Mouse (Mus musculus) MEL-GATA-1-ER (cell line): ENCODE data around the gene Hist2h3c1.
"Not testable (repeated sequence)": the region's sequence is repeated elsewhere in the genome, so short reads cannot be mapped to it uniquely, and the experiment has no call there.

Source experiments
- DNase-seq: peaks from one replicate; pipeline ENCODE4 v3.0.0-alpha.2; 2012; ENCODE audit warnings: low read depth; ENCODE audit errors: extremely low read depth

Gene Hist2h3c1

GRCm38 (mm10) chr3:96234914-96235313 is 11.6 kb upstream of the Hist2h3c1 start:
- DNase-seq: no peak

GRCm38 (mm10) chr3:96235836-96236235 is 10.6 kb upstream of the Hist2h3c1 start:
- DNase-seq: no peak

DNA sequence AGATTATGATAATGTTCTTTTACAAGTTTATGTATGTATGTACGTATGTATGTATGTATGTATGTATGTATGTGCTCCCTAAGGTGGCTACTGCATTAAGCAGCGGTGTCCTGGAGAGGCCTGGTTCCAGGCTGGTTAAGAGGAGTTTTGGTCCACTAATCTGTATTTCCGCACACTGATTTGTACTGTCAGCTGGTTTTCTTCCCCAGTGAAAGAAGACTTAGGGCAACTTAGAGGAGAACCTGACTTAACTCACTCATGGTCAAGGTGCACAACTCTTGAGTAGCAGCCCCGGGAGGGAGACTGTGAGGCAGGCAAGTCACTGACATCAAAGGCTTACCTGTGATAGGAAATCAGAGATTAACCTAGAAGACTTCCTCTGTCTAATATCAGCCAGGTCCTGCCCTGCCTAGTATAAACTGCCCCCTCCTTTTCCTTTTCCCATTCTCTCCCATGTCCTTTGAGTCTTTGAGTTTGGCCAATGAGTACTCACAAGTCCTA is 9.6 kb upstream of the Hist2h3c1 start:
- DNase-seq: no peak

- DNase-seq: peak; percentile 85
Measured at GRCm38 (mm10) chr3:96237335-96237903, 9.1 kb upstream of the Hist2h3c1 start.

DNA sequence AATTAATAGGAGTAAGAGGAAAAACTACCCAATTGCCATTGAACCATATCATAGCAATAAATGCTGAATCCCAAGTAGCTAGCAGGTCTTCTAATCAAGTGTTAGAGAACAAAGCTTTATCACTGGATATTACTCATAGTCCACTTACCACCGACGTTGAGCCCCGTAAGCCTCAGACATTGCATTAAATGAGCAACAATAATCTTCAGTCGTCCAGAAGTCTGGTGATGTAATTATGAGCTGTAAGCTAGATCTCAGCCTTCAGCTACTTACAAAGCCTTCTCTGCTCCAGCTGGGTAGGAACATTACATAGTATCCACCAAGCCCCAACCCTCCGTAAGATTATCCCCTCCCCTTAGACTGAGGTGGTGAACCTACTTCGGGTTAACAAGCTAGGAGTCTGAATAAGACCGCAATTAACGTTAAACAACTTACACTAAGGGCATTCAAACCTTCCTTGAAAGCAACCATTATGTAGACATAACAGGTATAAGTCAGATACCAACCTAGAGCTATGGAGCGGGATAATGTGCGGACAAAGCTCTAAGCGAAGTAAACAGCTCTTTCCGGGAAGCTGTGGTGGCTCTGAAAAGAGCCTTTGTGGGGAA is 8.5 kb upstream of the Hist2h3c1 start:
- DNase-seq: peak; percentile 95

GRCm38 (mm10) chr3:96238954-96239793 is 7.3 kb upstream of the Hist2h3c1 start, which contains the start of gene Hist2h3c2:
Gene Hist2h3c2 (minus strand): TSS chr3:96239127.
- not testable (repeated sequence) for DNase-seq

DNA sequence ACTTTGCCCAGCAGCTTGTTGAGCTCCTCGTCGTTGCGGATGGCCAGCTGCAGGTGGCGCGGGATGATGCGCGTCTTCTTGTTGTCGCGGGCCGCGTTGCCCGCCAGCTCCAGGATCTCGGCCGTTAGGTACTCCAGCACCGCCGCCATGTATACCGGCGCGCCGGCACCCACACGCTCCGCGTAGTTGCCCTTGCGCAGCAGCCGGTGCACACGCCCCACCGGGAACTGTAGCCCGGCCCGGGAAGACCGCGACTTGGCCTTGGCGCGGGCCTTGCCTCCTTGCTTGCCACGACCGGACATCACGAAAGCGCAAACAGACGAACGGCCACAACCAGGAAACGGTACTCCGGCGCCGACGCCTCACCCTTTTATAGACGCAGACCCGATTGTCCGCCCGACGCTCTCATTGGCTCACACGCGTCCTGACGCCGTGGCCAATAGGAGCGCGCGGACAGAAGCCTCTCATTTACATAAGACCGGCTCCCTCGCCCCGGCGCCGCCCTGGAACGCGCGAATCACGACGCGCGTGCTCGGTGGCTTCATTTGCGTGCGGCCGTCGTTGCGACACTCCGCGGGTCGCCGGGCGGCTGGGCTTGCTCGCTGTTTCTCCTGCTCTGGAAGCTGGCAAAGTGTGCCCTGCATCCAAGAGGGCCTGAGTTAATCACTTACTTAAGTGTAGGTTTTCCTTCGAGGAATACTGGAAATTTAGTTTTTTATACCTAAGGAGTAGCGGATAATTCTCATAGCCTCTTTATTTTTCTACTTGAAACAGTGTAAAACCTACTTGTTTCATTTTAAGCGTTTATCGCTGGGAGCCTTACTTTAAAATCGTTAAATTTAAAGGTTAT is 6.3 kb upstream of the Hist2h3c1 start, which contains the start of gene Hist2h2aa2:
TSS of gene Hist2h2aa2 (minus strand) at position 328 of the 850 bp plus-strand sequence.
- DNase-seq: peak; percentile 91

- DNase-seq: no peak
Measured at GRCm38 (mm10) chr3:96240799-96241197, 5.7 kb upstream of the Hist2h3c1 start.

DNA sequence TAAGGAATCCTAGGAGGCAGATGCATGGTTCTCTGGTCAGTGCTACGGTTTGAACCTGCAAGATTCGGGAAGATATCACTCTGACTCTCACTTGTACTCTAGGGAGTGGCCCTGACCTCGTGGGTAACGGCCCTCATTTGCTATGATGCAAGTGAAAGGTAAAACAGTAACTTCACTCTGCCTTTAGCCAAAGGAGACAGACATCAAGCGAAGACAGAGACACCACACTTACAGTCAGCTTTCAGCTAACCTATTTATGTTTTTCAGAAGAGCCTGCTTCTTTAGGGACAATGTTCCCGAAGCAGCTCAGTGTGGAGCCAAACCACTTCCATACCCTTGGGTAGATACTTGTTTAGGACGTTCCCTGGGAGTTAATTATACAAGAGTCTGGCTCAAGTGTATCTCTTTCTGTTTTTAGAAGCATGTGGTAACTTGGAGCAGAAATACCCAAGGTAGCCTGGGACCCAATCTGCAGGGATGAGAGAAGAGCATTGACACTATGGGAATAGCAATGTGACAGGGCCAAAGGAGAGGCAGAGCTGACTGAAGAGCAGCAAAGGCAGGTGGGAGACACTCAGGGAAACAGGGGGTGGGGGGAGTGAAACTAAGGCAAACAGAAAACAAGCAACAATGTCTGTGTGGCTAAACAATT is 2.4 kb upstream of the Hist2h3c1 start:
- DNase-seq: no peak

GRCm38 (mm10) chr3:96245003-96245886 is 1.2 kb upstream of the Hist2h3c1 start, which contains the start of gene Hist2h2aa1:
Gene Hist2h2aa1 (plus strand): TSS chr3:96245497.
- DNase-seq: peak; percentile 94

DNA sequence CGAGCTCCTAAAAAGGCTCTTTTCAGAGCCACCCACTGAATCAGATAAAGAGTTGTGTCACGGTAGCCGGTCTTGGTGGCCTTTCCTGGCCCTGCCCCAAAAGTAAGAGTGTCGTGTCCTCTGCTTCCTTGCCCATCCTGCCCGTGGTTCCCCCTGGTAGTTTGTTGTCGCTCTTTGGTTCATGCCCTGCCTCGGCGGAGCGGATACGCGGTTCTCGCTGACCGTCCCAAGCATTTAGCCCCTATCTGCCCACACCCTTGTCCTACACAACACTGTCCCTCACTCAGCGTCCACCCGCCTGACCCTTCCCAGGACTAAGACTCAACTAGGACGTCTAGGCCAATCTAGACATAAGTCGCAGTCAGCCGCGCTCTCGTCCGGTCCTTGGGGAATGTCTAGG is 467 bp upstream of the Hist2h3c1 start:
- not testable (repeated sequence) for DNase-seq

DNA sequence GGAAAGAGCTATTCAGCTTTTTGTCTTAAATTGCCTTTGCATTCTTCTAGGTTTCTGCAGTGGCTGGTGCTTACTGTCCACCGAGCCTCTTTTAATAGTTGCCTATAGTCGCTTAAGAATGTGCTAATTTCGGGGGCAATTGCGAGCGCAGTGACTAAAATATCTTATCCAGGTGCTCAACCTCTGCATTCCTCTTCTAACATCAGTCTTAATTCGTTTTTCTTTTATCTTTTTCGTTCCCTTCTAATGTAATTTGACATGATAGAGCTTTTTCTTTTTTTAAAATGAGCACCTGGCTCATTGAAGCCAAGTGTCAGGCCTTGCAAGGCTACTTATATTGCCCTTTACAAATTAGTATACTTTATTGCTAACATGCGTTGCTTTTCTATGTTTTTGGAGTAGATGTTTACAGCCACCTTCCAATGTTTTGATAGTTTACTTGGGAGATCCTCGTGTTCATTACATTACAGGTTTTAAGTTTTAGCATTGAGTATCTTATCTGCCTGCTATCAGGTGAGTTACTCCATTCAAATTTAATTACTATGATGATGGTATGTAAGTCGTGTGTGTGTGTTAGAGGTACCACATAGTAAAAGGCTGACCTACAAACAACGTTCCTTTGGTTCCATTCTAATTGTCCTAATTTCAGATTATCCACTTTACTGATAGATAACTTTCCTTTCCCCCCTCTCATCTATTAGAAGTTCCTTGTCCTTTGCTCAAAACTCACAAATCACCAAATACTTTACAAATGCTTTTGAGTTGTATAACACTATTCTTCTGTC is 1.1 kb downstream of the Hist2h3c1 start:
- DNase-seq: peak; percentile 83

DNA sequence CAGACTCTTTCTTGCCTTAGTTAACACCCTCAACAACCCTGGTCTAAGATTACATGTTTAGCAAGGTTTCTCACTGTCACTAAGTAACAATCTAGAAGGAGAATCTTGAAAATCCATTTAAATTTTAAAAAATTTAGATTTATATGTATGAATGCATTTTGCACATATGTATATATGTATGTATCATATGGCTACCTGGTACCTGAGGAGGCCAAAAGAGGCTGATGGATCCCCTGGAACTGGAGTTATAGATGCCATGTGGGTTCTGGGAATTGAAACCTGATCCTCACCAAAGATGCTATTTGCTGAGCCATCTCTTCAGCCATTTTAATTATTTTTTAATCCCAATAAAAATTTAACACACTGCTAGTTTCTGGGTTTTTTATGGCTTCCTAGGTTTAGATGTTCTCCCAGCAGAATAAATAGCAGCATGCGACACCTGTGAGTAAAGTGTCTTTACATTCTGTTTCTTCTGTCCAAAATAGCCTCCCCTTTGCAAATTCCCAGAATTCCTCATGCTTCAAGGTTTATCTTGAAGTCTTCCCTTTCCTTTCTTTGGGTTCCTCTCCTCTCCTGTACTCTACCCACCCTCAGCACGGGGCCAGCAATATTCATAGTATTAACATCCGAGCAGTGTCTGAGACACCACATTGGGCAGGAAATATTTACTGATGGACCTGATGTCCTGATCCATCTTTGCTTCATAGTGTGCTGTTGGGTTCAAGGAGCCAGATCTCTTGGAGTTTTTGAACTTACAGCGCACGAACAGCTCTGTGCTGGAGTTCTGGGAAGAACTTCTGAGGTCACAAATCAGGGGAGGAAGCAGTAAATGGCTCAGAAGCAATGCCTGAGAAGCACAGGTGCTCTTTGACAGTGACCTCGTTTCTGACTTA is 1.9 kb downstream of the Hist2h3c1 start:
- peak; percentile 71 for DNase-seq

GRCm38 (mm10) chr3:96249034-96249345 is 2.5 kb downstream of the Hist2h3c1 start:
- no peak for DNase-seq

GRCm38 (mm10) chr3:96250890-96251289 is 4.4 kb downstream of the Hist2h3c1 start:
- no peak for DNase-seq

DNA sequence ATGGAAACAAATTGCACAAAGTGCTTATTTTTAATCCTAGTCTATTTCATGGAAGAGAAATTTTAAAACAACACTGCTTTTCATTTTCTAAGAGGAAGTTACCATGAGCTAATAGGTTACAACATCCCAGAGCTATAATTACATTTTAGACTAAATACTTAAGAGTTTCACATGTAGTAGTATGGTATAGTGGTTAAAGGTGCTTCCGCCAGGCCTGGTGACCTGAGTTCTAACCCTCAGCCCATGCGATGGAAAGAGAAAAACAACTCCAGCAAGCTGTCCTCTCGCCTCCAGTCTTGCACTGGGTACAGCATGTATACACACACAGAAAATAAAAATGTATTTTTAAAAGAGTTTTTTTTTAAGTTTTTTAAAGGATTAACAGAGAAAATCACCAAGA is 5.3 kb downstream of the Hist2h3c1 start:
- DNase-seq: no peak

- DNase-seq: peak; percentile 93
Measured at GRCm38 (mm10) chr3:96254683-96255355, 8.3 kb downstream of the Hist2h3c1 start.
